Mouse (Mus musculus) retina, embryonic 14.5 days (tissue): ENCODE data around the gene Taf3.
A peak's percentile ranks its signal among the peaks of the same experiment; 100 is the strongest.

ENCODE experiments used
- DNase-seq: peaks from one replicate; pipeline ENCODE4 v3.0.0-alpha.2; 2015; ENCODE audit warnings: low spot score

The Taf3 gene

GRCm38 (mm10) chr2:9876621-9877325 is 171.6 kb downstream of the Taf3 start:
- DNase-seq, result peak; percentile 46

GRCm38 (mm10) chr2:9875676-9876357 is 172.6 kb downstream of the Taf3 start:
- no peak for DNase-seq

GRCm38 (mm10) chr2:9875220-9875619 is 173.2 kb downstream of the Taf3 start:
- DNase-seq, result peak; percentile 32

- peak; percentile 23 for DNase-seq
Observed at GRCm38 (mm10) chr2:9874467-9875219, 173.8 kb downstream of the Taf3 start.

GRCm38 (mm10) chr2:9873757-9874156 is 174.6 kb downstream of the Taf3 start:
- DNase-seq, result peak; percentile 5

GRCm38 (mm10) chr2:9872682-9873081 is 175.7 kb downstream of the Taf3 start:
- peak; percentile 71 for DNase-seq

- no peak for DNase-seq
Observed at GRCm38 (mm10) chr2:9871798-9872197, 176.6 kb downstream of the Taf3 start.

- no peak for DNase-seq
Observed at GRCm38 (mm10) chr2:9871141-9871716, 177.2 kb downstream of the Taf3 start.

GRCm38 (mm10) chr2:9867092-9867825 is 181.1 kb downstream of the Taf3 start:
- no peak for DNase-seq
